Mouse (Mus musculus): ENCODE data around the gene Tab1. TPM values are rescaled to one million over a fixed set of nuclear protein-coding genes. Genes with fewer than 3 reads are reported as not detected.

Gene Tab1
- polyA plus RNA-seq, 1 experiment from 2014 or later: 28.7 TPM

DNA sequence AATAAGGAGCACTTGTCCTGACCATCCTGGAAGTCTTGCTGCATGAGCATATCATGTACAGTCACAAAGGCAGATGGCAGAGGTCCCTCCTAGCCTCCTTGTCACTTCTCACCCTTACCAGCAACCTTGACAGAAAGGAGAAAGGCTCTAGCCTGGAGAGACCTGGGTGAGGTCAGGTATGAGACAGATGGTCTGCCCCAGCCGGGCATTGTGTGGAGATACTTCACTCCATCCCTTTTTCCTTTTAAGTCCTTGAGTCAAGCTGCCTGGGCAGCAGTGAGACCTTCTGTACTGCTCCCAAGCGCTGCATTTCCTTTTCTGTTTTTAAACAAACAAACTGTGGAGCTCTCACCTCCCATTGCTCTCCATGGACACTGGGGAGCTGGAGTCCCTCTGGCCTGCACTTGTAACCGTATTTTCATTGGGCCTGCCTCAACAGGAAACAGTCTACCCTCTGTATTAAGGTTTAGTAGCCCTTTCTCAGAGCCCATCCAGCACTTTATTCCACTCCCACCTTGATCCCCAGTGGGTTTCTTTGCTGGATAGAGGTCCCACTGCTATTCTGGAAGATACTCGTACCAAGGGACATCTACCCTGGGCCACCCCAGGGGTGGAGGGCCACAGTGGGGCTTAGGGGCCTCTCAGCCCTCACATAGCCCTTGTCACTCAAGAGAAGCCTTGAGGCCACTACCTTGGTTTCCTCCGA lies 25.2 kb downstream of the Tab1 start:
- H3K4me2 ChIP-seq: no peak overlapping the region
- H3K4me1 ChIP-seq (replicated peaks; ENCODE audit: control insufficient read depth, insufficient read depth, low read length): peaks cover 5% of the 10 kb centered on the region
- peak overlapping the region; percentile 62; the same call in 1 of the 2 replicates for H3K27ac ChIP-seq (ENCODE audit: low read depth, low read length)
- DNase-seq (ENCODE audit: low spot score): no peak
- WGBS: 73% methylated on average over 5 of the region's 5 CpGs
- H3K27me3 ChIP-seq (replicated peaks; ENCODE audit: control insufficient read depth, insufficient read depth, low read length): no peaks in the 10 kb centered on the region
- H3K4me3 ChIP-seq (ENCODE audit: low read depth, low read length): no peak overlapping the region
- H3K9ac ChIP-seq (ENCODE audit: low read depth, low read length): no peak overlapping the region
- no peaks in the 10 kb centered on the region for H3K9me3 ChIP-seq (ENCODE audit: control insufficient read depth, low read length)
- peaks cover 60% of the 10 kb centered on the region for H3K36me3 ChIP-seq (ENCODE audit: control insufficient read depth, insufficient read depth, low read length)
- ATAC-seq (replicated peaks; ENCODE audit: low FRiP score): no peak

DNA sequence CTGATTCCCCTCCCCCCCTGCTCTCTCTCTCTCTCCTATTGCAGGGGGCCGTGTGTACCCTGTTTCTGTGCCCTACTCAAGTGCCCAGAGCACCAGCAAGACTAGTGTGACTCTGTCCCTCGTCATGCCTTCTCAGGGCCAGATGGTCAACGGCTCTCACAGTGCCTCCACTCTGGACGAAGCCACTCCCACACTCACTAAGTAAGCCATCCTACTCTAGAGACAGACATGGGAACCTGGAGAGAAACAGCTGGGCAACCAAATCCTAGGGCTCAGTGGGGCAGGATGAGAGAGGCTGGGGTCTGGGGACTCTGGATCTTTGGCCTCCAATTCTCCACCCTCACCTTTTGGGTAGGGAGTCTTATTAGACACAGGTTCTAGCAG lies 25.8 kb downstream of the Tab1 start:
- WGBS: 65% methylated on average over 4 of the region's 4 CpGs

DNA sequence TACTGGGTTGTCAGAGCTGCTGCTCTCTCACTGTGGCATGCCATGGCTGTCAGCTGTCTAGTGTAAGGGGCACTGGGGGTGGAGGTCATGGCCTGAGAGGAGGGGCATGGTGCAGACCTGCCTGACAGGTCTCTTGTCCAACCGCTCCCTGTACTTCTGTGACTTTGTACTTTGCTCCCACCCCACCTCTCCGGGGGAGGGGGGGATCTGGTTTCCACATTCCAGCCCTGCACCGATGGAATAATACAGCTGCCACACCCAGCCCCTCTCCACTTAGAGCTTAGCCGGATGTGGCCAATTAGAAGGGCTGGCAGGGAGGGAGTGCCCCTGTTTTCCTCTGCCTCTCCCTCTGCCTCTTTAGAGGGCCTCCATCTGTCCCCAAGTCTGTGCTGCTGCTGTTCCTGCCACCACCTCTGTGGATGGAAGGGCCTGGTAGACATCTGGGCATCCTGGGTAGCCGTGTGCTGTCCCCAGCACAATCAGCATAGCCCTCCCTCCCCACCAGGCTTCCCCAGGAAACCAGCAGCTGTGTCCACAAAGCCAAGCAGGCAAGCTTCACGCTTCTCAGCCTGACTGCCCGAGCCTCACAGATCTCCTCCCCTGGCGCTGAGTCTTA lies 26.5 kb downstream of the Tab1 start:
- ATAC-seq (replicated peaks; ENCODE audit: low FRiP score): peak; percentile 61
- peak; percentile 46 for DNase-seq (ENCODE audit: low spot score)
- WGBS: 61% methylated on average over 8 of the region's 8 CpGs
- H3K4me3 ChIP-seq (ENCODE audit: low read depth, low read length): no peak overlapping the region
- no peak overlapping the region for H3K4me2 ChIP-seq
- no peak overlapping the region for H3K9ac ChIP-seq (ENCODE audit: low read depth, low read length)
- peak overlapping the region; percentile 62 for H3K27ac ChIP-seq (ENCODE audit: low read depth, low read length)
- H3K9me3 ChIP-seq (ENCODE audit: control insufficient read depth, low read length): no peaks in the 10 kb centered on the region
- H3K27me3 ChIP-seq (replicated peaks; ENCODE audit: control insufficient read depth, insufficient read depth, low read length): no peaks in the 10 kb centered on the region
- peaks cover 5% of the 10 kb centered on the region for H3K4me1 ChIP-seq (replicated peaks; ENCODE audit: control insufficient read depth, insufficient read depth, low read length)
- H3K36me3 ChIP-seq (ENCODE audit: control insufficient read depth, insufficient read depth, low read length): peaks cover 59% of the 10 kb centered on the region

More for the DNA sequence above, 25.8 kb downstream of the Tab1 start:
- DNase-seq (ENCODE audit: low spot score) (no peak), ATAC-seq (replicated peaks; ENCODE audit: low FRiP score) (no peak)
- no peak overlapping the region for H3K4me2 ChIP-seq
- H3K9me3 ChIP-seq (ENCODE audit: control insufficient read depth, low read length): no peaks in the 10 kb centered on the region
- no peak overlapping the region for H3K4me3 ChIP-seq (ENCODE audit: low read depth, low read length)
- H3K9ac ChIP-seq (ENCODE audit: low read depth, low read length): no peak overlapping the region
- H3K27me3 ChIP-seq (replicated peaks; ENCODE audit: control insufficient read depth, insufficient read depth, low read length): no peaks in the 10 kb centered on the region
- H3K36me3 ChIP-seq (ENCODE audit: control insufficient read depth, insufficient read depth, low read length): peaks cover 60% of the 10 kb centered on the region
- peak overlapping the region; percentile 62; the same call in 1 of the 2 replicates for H3K27ac ChIP-seq (ENCODE audit: low read depth, low read length)
- H3K4me1 ChIP-seq (replicated peaks; ENCODE audit: control insufficient read depth, insufficient read depth, low read length): peaks cover 5% of the 10 kb centered on the region

DNA sequence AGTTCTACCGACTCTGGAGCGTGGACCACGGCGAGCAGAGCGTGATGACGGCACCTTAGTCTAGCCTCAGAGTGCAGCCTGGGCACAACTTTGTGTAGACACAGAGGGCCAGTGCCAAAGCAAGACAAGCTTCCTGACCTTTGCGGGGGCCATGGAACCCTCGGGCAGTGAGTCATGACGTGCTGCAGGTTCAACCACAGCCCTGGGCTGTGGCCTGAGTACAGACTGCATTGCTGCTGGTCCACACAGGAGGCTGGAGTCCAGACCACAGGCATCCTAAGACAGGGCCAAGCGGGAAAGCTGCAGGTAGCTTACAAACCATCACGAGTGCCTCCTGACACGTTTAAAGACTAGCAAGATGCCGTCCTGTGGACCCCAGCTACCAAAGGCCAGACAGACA lies 27.3 kb downstream of the Tab1 start:
- WGBS: 90% methylated on average over 13 of the region's 13 CpGs
- H3K4me1 ChIP-seq (replicated peaks; ENCODE audit: control insufficient read depth, insufficient read depth, low read length): peaks cover 5% of the 10 kb centered on the region
- H3K36me3 ChIP-seq (ENCODE audit: control insufficient read depth, insufficient read depth, low read length): peaks cover 52% of the 10 kb centered on the region
- ATAC-seq (replicated peaks; ENCODE audit: low FRiP score): no peak
- H3K4me3 ChIP-seq (ENCODE audit: low read depth, low read length): no peak overlapping the region
- DNase-seq (ENCODE audit: low spot score): no peak
- H3K27ac ChIP-seq (ENCODE audit: low read depth, low read length): no peak overlapping the region; the same call in 1 of the 2 replicates
- no peak overlapping the region for H3K4me2 ChIP-seq
- no peaks in the 10 kb centered on the region for H3K27me3 ChIP-seq (replicated peaks; ENCODE audit: control insufficient read depth, insufficient read depth, low read length)
- no peak overlapping the region for H3K9ac ChIP-seq (ENCODE audit: low read depth, low read length)
- no peaks in the 10 kb centered on the region for H3K9me3 ChIP-seq (ENCODE audit: control insufficient read depth, low read length)

DNA sequence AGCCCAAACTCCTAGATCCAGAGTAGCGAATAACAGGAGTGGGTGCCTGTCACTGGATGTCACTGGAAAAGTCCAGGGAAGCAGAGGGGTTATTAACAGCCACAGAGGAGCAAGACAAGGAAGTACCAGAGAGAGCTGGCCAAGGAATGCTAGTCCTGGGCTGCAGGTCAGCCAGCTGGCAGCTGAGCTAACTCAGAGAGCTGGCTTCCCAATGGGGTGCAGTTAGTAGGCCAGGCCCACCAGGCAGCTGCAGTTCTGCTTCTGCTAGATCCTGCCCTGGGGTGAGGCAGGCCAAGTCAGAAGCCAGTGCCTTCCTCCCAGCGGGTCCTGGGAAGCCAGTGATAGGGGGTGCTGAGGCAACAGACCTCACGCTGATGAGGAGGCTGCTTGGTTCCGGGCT lies 27.8 kb downstream of the Tab1 start:
- Histone ChIP-seq H3K9ac (ENCODE audit: low read depth, low read length) (no peak overlapping the region), H3K4me2 (no peak overlapping the region; the same call in 1 of the 2 replicates), H3K36me3 (ENCODE audit: control insufficient read depth, insufficient read depth, low read length) (peaks cover 47% of the 10 kb centered on the region), H3K9me3 (ENCODE audit: control insufficient read depth, low read length) (no peaks in the 10 kb centered on the region), H3K27ac (ENCODE audit: low read depth, low read length) (no peak overlapping the region), H3K4me3 (ENCODE audit: low read depth, low read length) (no peak overlapping the region), H3K4me1 (replicated peaks; ENCODE audit: control insufficient read depth, insufficient read depth, low read length) (peaks cover 5% of the 10 kb centered on the region), H3K27me3 (replicated peaks; ENCODE audit: control insufficient read depth, insufficient read depth, low read length) (no peaks in the 10 kb centered on the region)
- WGBS: 96% methylated on average over 4 of the region's 4 CpGs
- ATAC-seq (replicated peaks; ENCODE audit: low FRiP score) (no peak), DNase-seq (ENCODE audit: low spot score) (no peak)

DNA sequence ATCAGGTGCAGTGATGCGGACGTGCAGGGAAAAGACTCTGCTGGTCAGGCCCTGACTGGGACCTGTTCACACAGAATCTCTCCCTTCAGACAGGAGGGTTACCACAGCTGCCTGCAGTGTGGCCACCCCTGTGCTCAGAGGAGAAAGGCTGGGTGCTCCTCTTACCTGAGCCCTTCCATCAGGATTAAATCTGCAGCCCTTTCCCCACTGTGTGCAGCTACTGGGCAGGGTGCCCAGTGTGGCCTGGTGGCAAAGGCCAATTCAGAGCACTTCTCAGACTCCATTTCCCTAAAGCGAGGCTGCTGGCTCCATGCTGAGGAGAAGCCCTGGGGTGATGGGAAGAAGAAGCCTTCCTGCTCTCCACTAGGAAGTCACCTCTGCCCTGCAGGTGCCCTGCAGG lies 28.3 kb downstream of the Tab1 start:
- H3K36me3 ChIP-seq (ENCODE audit: control insufficient read depth, insufficient read depth, low read length): peaks cover 42% of the 10 kb centered on the region
- H3K9ac ChIP-seq (ENCODE audit: low read depth, low read length): no peak overlapping the region
- no peak overlapping the region for H3K4me2 ChIP-seq
- no peaks in the 10 kb centered on the region for H3K9me3 ChIP-seq (ENCODE audit: control insufficient read depth, low read length)
- H3K27ac ChIP-seq (ENCODE audit: low read depth, low read length): no peak overlapping the region
- ATAC-seq (replicated peaks; ENCODE audit: low FRiP score) (no peak), DNase-seq (ENCODE audit: low spot score) (no peak)
- H3K4me1 ChIP-seq (replicated peaks; ENCODE audit: control insufficient read depth, insufficient read depth, low read length): peaks cover 5% of the 10 kb centered on the region
- H3K4me3 ChIP-seq (ENCODE audit: low read depth, low read length): no peak overlapping the region
- WGBS: 91% methylated on average over 3 of the region's 3 CpGs
- no peaks in the 10 kb centered on the region for H3K27me3 ChIP-seq (replicated peaks; ENCODE audit: control insufficient read depth, insufficient read depth, low read length)

DNA sequence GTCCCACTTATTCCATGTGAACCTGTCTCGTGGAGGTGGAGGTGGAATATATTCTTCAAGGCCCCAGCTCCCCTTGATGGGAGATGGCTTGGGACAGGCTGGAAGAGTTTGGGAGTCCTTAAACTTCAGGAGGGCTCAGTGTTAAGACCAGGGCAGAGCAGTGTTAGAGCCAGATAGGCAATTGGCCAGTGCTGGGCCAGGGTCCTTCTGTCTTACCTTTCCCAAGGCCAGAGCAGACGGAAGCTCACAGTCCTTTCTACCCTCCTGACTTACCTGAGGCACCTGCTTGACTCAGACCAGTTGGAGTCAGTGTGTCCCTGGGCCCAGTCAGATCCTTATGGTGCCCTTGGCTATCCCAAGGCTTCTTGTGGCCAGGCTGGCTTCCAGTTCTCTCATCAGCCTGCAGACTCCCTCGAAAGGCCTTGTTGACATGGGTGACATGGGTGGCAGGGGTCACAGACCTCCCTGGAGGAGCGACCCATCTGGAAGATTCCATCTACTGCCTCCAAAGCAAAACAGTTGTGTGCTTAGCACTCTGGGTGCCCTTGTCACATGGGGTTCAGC lies 29.6 kb downstream of the Tab1 start:
- no peak overlapping the region for H3K4me2 ChIP-seq
- no peaks in the 10 kb centered on the region for H3K27me3 ChIP-seq (replicated peaks; ENCODE audit: control insufficient read depth, insufficient read depth, low read length)
- H3K9me3 ChIP-seq (ENCODE audit: control insufficient read depth, low read length): no peaks in the 10 kb centered on the region
- WGBS: 76% methylated on average over 4 of the region's 4 CpGs
- peaks cover 31% of the 10 kb centered on the region for H3K36me3 ChIP-seq (ENCODE audit: control insufficient read depth, insufficient read depth, low read length)
- peaks cover 5% of the 10 kb centered on the region for H3K4me1 ChIP-seq (replicated peaks; ENCODE audit: control insufficient read depth, insufficient read depth, low read length)
- H3K27ac ChIP-seq (ENCODE audit: low read depth, low read length): no peak overlapping the region
- no peak overlapping the region for H3K9ac ChIP-seq (ENCODE audit: low read depth, low read length)
- ATAC-seq (replicated peaks; ENCODE audit: low FRiP score) (no peak), DNase-seq (ENCODE audit: low spot score) (no peak)
- H3K4me3 ChIP-seq (ENCODE audit: low read depth, low read length): no peak overlapping the region

DNA sequence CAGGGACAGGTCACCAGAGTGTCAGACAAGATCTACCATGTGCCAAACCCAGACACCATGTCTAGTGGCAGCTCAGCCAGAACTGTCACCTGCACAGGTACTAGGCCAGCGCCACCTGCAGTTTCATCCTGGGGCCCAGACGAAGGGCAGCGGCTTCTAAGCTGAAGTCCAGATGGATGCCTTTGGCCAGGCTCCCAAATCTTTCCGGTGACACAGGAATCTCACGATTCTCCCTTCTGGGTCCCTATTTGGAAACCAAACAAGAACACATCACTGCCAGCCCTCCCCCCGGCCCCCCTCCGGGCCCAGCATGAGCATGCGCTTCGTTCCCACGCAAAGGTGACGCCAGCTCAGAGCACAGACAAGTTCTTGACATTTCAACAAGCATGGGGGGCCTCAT lies 30.3 kb downstream of the Tab1 start:
- Histone ChIP-seq H3K36me3 (ENCODE audit: control insufficient read depth, insufficient read depth, low read length) (peaks cover 23% of the 10 kb centered on the region), H3K27me3 (replicated peaks; ENCODE audit: control insufficient read depth, insufficient read depth, low read length) (no peaks in the 10 kb centered on the region), H3K9ac (ENCODE audit: low read depth, low read length) (no peak overlapping the region), H3K9me3 (ENCODE audit: control insufficient read depth, low read length) (no peaks in the 10 kb centered on the region), H3K4me2 (no peak overlapping the region), H3K4me1 (replicated peaks; ENCODE audit: control insufficient read depth, insufficient read depth, low read length) (peaks cover 5% of the 10 kb centered on the region), H3K27ac (ENCODE audit: low read depth, low read length) (no peak overlapping the region), H3K4me3 (ENCODE audit: low read depth, low read length) (no peak overlapping the region)
- ATAC-seq (replicated peaks; ENCODE audit: low FRiP score) (no peak), DNase-seq (ENCODE audit: low spot score) (no peak)
- 89% methylated on average over 11 of the region's 11 CpGs for WGBS

Data from liver, embryonic 11.5 days (tissue).